Mouse (Mus musculus): ENCODE data around the gene Trim14. TPM values are rescaled to one million over a fixed set of nuclear protein-coding genes. Genes with fewer than 3 reads are reported as not detected.
A peak's percentile ranks its signal among the peaks of the same experiment; 100 is the strongest.

Gene Trim14
- polyA plus RNA-seq, 1 experiment: 3.3 TPM

DNA sequence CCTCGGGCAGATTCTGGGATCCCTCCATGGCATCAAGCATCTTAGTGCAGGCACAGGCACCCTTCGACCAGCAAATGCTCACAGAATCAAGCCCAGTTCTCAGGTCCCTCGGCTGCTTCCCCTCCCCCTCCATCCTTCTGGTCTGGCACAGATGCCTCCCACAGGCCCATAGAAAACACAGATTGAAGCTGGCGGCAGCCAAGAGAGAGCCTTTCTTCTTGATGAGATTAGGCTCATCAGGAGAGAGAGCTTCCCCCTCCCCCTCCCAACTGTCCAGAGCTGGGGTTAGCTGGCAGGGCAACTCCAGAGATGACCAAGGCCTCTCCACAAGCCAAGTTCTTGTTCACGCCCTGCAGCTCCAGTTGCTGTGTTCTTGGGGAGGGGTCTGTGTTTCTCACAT, 33.7 kb upstream of the Trim14 start:
- Histone ChIP-seq H3K27ac (replicated peaks; ENCODE audit: low read depth, low read length) (no peak overlapping the region), H3K4me1 (ENCODE audit: control insufficient read depth, insufficient read depth, insufficient read length, low read length) (no peaks in the 10 kb centered on the region)

GRCm38 (mm10) chr4:46568169-46568568, 32.2 kb upstream of the Trim14 start:
- H3K27ac ChIP-seq (replicated peaks; ENCODE audit: low read depth, low read length): no peak overlapping the region
- H3K4me1 ChIP-seq (ENCODE audit: control insufficient read depth, insufficient read depth, insufficient read length, low read length): no peaks in the 10 kb centered on the region
- no peak overlapping the region for H3K4me3 ChIP-seq (ENCODE audit: insufficient read depth, low read depth, low read length)

More for the DNA sequence above, 33.7 kb upstream of the Trim14 start:
- no peak overlapping the region for H3K4me3 ChIP-seq (ENCODE audit: insufficient read depth, low read depth, low read length)

- H3K4me3 ChIP-seq (ENCODE audit: insufficient read depth, low read depth, low read length): no peak overlapping the region
- H3K4me1 ChIP-seq (ENCODE audit: control insufficient read depth, insufficient read depth, insufficient read length, low read length): no peaks in the 10 kb centered on the region
- no peak overlapping the region for H3K27ac ChIP-seq (replicated peaks; ENCODE audit: low read depth, low read length)
Measured at GRCm38 (mm10) chr4:46566931-46567671, 31.2 kb upstream of the Trim14 start.

- no peak overlapping the region for H3K4me3 ChIP-seq (ENCODE audit: insufficient read depth, low read depth, low read length)
- no peak overlapping the region for H3K27ac ChIP-seq (replicated peaks; ENCODE audit: low read depth, low read length)
- no peaks in the 10 kb centered on the region for H3K4me1 ChIP-seq (ENCODE audit: control insufficient read depth, insufficient read depth, insufficient read length, low read length)
Measured at GRCm38 (mm10) chr4:46565393-46565955, 29.5 kb upstream of the Trim14 start.

DNA sequence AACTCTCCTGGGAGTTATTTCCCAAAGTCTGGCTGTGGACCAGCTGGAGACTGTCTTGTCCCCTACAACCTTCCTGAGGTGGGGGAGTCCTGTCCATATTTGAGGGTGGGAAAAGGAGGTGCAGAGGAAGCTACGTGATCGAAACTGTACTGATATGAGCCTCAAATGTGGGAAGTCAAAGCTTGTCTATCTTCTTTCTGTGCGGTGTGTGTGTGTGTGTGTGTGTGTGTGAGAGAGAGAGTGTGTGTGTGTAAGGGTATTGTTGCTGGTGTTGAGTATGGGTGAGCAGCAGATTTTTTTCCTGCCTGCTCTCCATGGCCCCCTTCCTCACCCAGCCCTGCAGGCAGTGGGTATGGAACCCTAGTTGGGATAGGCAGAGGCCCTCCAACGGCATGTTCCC, 28.3 kb upstream of the Trim14 start:
- Histone ChIP-seq H3K4me3 (ENCODE audit: insufficient read depth, low read depth, low read length) (no peak overlapping the region), H3K27ac (replicated peaks; ENCODE audit: low read depth, low read length) (no peak overlapping the region), H3K4me1 (ENCODE audit: control insufficient read depth, insufficient read depth, insufficient read length, low read length) (no peaks in the 10 kb centered on the region)

DNA sequence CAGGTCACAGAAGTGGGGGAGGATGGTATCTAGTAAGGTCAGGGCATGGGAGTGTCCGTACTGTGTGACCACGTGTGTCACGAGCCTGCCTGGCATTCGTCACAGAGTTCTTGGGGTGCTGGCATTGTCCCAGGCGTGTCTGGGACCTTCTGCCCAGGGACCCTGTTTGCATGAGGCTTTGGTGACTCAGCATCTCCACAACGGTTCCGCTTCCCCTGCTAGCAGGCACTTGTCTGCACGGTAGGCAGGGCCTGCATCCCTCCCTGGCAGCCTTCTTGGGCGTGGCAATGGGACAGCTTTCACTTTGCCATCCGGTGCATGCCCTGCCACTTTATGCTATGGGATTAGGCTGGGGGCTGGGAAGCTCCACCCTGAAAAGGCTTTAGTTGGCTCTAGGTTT, 27.9 kb upstream of the Trim14 start:
- no peak overlapping the region for H3K4me3 ChIP-seq (ENCODE audit: insufficient read depth, low read depth, low read length)
- no peaks in the 10 kb centered on the region for H3K4me1 ChIP-seq (ENCODE audit: control insufficient read depth, insufficient read depth, insufficient read length, low read length)
- no peak overlapping the region for H3K27ac ChIP-seq (replicated peaks; ENCODE audit: low read depth, low read length)

DNA sequence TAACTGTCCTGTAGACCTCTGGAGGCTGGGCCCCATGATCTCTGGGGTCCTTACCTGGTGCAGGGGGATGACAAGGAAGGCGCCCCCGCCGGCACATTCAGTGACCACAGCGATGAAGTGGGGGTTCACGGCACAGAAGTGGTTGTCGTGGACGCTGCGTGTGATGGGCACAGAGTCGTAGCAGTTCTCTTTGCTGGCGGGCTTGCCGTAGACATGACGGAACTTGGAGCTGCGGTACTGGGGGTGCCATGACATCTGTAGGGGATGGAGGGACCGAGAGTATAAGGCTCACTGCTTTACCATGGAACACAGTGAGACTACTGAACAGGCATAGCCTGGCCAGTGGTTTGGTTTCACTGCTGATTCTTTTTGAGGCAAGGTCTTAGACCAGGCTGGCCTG, 26.9 kb upstream of the Trim14 start:
- Histone ChIP-seq H3K4me1 (ENCODE audit: control insufficient read depth, insufficient read depth, insufficient read length, low read length) (no peaks in the 10 kb centered on the region), H3K4me3 (ENCODE audit: insufficient read depth, low read depth, low read length) (no peak overlapping the region), H3K27ac (replicated peaks; ENCODE audit: low read depth, low read length) (no peak overlapping the region)

GRCm38 (mm10) chr4:46562037-46562436, 26.1 kb upstream of the Trim14 start:
- Histone ChIP-seq H3K27ac (replicated peaks; ENCODE audit: low read depth, low read length) (no peak overlapping the region), H3K4me3 (ENCODE audit: insufficient read depth, low read depth, low read length) (no peak overlapping the region), H3K4me1 (ENCODE audit: control insufficient read depth, insufficient read depth, insufficient read length, low read length) (no peaks in the 10 kb centered on the region)

GRCm38 (mm10) chr4:46560069-46560705, 24.2 kb upstream of the Trim14 start:
- Histone ChIP-seq H3K4me3 (ENCODE audit: insufficient read depth, low read depth, low read length) (no peak overlapping the region), H3K27ac (replicated peaks; ENCODE audit: low read depth, low read length) (no peak overlapping the region), H3K4me1 (ENCODE audit: control insufficient read depth, insufficient read depth, insufficient read length, low read length) (no peaks in the 10 kb centered on the region)

GRCm38 (mm10) chr4:46558672-46559667, 23.0 kb upstream of the Trim14 start:
- no peak overlapping the region for H3K27ac ChIP-seq (replicated peaks; ENCODE audit: low read depth, low read length)
- H3K4me1 ChIP-seq (ENCODE audit: control insufficient read depth, insufficient read depth, insufficient read length, low read length): peaks cover 1% of the 10 kb centered on the region; the same call in 1 of the 2 replicates
- H3K4me3 ChIP-seq (ENCODE audit: insufficient read depth, low read depth, low read length): no peak overlapping the region

- H3K4me3 ChIP-seq (ENCODE audit: insufficient read depth, low read depth, low read length): no peak overlapping the region
- H3K27ac ChIP-seq (replicated peaks; ENCODE audit: low read depth, low read length): no peak overlapping the region
- H3K4me1 ChIP-seq (ENCODE audit: control insufficient read depth, insufficient read depth, insufficient read length, low read length): peaks cover 8% of the 10 kb centered on the region; the same call in 1 of the 2 replicates
Measured at GRCm38 (mm10) chr4:46556933-46557332, 21.0 kb upstream of the Trim14 start.

- peak overlapping the region; percentile 23; the same call in 1 of the 2 replicates for H3K27ac ChIP-seq (replicated peaks; ENCODE audit: low read depth, low read length)
- H3K4me1 ChIP-seq (ENCODE audit: control insufficient read depth, insufficient read depth, insufficient read length, low read length): peaks cover 8% of the 10 kb centered on the region; the same call in 1 of the 2 replicates
- H3K4me3 ChIP-seq (ENCODE audit: insufficient read depth, low read depth, low read length): no peak overlapping the region
Measured at GRCm38 (mm10) chr4:46555762-46556161, 19.8 kb upstream of the Trim14 start.

DNA sequence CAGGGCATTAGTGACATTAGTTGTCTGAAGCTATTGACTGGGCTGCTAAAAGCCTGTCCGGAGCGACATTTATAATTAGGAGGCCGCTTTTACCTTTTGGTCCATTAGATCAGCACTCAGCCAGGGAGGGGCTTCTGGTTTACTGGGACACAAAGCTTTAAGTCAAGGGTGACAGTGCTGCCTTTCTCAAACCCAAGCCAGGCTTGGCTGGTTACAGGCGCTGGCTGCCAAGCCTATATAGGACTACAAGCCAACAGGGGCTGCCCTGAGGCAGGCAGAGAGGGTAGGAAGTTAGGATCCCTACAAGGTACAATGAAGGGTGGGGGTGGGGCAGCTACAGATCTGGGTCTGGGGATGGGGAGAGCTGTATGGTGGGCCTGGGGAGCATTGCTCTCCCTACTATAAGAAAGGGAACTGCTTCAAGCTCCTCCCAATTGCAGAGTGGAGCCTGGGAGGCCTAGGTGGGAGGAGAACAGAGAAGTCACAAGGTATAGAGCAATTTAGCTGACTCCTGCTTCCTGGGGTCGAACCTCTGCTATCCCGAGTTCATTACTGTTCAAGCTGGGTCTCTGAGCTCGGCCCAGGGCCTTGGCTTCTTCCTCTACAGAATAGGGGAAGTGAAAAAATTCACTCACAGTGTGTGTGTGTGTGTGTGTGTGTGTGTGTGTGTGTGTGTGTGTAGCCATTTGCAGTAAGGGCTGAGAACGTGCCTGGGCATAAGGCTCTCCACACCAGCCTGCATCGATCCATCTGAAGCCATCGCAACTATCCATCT, 18.5 kb upstream of the Trim14 start:
- Histone ChIP-seq H3K4me1 (ENCODE audit: control insufficient read depth, insufficient read depth, insufficient read length, low read length) (peaks cover 8% of the 10 kb centered on the region; the same call in 1 of the 2 replicates), H3K27ac (replicated peaks; ENCODE audit: low read depth, low read length) (0 out of 2 replicates have a peak overlapping the region, but pooled peaks have one; percentile 19), H3K4me3 (ENCODE audit: insufficient read depth, low read depth, low read length) (no peak overlapping the region)

DNA sequence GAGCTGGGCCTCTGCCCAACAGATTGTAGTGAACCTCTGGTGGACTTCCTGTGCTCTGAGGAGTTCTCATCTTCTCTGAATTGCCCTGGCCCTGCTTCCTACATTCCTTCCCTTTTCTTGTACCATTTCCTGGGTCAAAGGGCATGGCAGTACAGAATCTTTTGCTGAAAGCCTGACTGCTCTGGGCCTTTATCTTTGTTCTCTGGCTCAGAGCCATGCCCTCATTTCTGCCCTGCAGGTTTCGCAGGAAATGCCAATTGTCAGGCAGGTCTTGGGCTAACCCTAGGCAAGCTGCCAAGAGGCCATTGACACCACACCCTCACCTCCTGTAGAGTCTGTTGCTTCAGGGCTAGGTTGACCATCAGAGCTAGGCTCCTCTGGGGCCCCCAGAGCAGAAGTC, 17.9 kb upstream of the Trim14 start:
- Histone ChIP-seq H3K4me3 (ENCODE audit: insufficient read depth, low read depth, low read length) (no peak overlapping the region), H3K4me1 (ENCODE audit: control insufficient read depth, insufficient read depth, insufficient read length, low read length) (peaks cover 8% of the 10 kb centered on the region; the same call in 1 of the 2 replicates), H3K27ac (replicated peaks; ENCODE audit: low read depth, low read length) (0 out of 2 replicates have a peak overlapping the region, but pooled peaks have one; percentile 5)
